Mouse (Mus musculus): Measurements from ENCODE around the gene Ngdn.

DNA sequence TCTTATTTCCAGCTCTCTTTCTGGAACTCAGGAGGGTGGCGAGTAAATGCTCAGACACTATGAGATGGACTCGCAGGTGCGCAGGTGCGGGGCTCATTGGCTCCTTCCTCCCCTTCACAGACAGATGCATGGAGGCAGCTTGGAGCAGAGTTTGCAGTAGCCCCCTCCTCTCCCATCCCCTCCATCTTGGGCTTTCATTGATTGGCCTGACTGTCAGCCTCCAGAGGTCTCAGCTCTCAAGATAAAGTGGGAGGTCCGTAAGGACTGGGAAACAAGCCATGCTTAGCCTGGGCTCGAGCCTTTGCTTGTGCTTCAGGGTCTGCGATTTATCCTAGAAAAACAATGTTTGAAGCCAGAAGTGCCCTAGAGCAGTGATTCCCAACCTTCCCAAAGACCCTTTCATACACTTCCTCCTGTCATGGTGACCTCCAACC, 12.6 kb upstream of the Ngdn start:
- TF ChIP-seq CTCF (conservative IDR thresholded peaks at IDR 0.05; ENCODE audit: low read length) = no peak
- TF ChIP-seq POU5F1 (IDR thresholded peaks at IDR 0.05; ENCODE audit: borderline replicate concordance, low read length) = no peak

Measured in E14TG2a.4 (cell line).